Mouse (Mus musculus) kidney, adult 2 months (tissue): Measurements from ENCODE around the gene Wrap53.

Source experiments
- CTCF ChIP-seq: fragments of 200-500 bp; conservative IDR thresholded peaks from 2 replicates; pipeline ENCODE4 v1.5.1; 2011; ENCODE audit warnings: low read depth, mild to moderate bottlenecking, control low read depth, low read length, moderate library complexity, mixed read lengths; ENCODE audit not compliant: insufficient read depth, insufficient read length
- POLR2A ChIP-seq: fragments of 200-500 bp; IDR thresholded peaks from one replicate; pipeline ENCODE4 v1.6.1; 2011; ENCODE audit warnings: low read depth, low read length, control low read depth

GRCm38 (mm10) chr11:69516151-69516640 lies 63.9 kb downstream of the Wrap53 start:
- TF ChIP-seq CTCF = no peak
- no peak for TF ChIP-seq POLR2A
